Mouse (Mus musculus) kidney, adult 10 weeks (tissue): ENCODE data around the gene Csl. TPM values are rescaled to one million over a fixed set of nuclear protein-coding genes. Genes with fewer than 3 reads are reported as not detected.

ENCODE experiments used
- polyA plus RNA-seq: library from polyadenylated mRNA; stranded (reverse); fragments of 350-450 nt; fragmentation: Illumina TruSeq; extraction: RNeasy Lipid Tissue Mini Kit (QIAGEN cat#74804); gene quantifications from one replicate; pipeline ENCODE4 v1.2.3, GENCODE M21; 2014; ENCODE audit warnings: low read depth, low replicate concordance

Csl gene
- polyA plus RNA-seq = not detected

GRCm38 (mm10) chr10:99759558-99759957, at the start of gene Csl:
Gene Csl (minus strand): TSS chr10:99759658.

